Mouse (Mus musculus): ENCODE results near the gene Gm38392. TPM values are rescaled to one million over a fixed set of nuclear protein-coding genes. Genes with fewer than 3 reads are reported as not detected.
A peak's percentile ranks its signal among the peaks of the same experiment; 100 is the strongest.

Gene Gm38392
- polyA plus RNA-seq, 1 experiment from 2014 or later, result 0.55 TPM

DNA sequence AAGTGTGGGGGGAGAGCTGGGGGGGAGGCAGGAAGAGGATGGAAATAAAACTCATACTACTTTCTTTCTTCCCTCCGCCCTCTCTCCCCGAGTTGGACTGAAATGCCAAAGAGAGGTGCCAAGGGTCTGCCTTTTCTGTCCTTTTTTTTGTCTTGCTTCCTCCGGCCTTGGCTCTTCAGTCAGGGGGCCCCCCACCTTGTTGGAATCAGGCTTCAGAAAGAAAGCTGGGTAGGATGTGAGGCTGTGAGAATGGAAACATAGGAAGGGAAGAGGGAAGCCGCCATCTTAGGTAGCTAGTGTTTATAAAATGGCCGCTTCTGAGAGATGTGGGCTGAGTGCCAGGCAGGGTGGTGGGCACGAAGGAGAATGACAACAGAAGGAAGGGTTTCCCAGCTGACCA is 64.6 kb downstream of the Gm38392 start:
- no peaks in the 10 kb centered on the region for H3K4me1 ChIP-seq
- no peak overlapping the region for H3K27ac ChIP-seq
- WGBS, result 81% methylated on average over 6 of the region's 6 CpGs
- H3K27me3 ChIP-seq, result peaks cover 88% of the 10 kb centered on the region
- H3K4me3 ChIP-seq, result no peak overlapping the region
- H3K36me3 ChIP-seq, result no peaks in the 10 kb centered on the region
- ATAC-seq (ENCODE audit: insufficient number of reproducible peaks, insufficient read depth, low FRiP score, low TSS enrichment, low read depth), result no peak
- H3K4me2 ChIP-seq, result no peak overlapping the region
- no peak overlapping the region for H3K9ac ChIP-seq
- H3K9me3 ChIP-seq, result no peaks in the 10 kb centered on the region

DNA sequence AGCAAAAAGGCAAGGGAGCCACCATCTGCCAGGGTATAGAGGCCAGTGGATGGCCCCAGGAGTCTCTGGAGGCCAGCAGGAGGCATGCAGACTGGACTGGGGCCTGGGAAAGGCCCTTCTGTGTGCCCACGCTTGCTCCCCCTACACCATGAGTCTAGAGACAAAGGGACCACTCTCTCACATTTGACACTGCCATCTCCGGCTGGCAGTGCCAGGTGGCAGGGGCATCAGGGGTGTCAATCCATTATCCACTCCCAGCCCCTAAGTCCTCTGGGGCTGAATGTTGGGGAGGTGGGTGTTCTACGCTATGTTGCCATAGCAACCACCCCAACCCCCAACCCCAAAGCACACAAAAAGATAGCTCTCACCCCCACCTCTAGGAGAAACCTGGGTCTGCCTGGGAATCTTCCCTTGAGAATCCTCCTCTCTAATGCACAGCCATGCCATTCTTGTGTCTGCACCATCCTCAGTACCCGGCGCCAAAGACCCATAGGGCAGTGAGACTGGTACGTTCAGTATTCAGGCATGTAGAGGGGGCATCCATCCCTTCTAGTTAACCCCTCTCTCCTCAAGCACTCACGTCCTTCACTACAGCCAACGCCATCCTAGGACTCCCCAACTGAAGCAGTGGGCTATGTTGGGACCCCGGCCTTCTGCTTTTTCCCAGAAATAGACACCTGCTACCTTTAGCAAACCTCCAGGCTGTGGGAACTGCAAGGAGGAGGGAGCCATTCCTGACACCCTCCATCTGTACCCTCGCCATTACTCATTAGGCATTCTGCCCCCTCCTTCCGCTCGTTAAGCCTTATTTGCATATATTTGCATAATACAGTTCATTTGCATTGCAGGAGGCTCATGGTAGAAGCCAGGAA is 65.3 kb downstream of the Gm38392 start:
- Histone ChIP-seq H3K9me3 (no peaks in the 10 kb centered on the region), H3K36me3 (no peaks in the 10 kb centered on the region), H3K9ac (no peak overlapping the region), H3K4me1 (no peaks in the 10 kb centered on the region), H3K4me3 (no peak overlapping the region), H3K4me2 (no peak overlapping the region), H3K27ac (no peak overlapping the region), H3K27me3 (peaks cover 95% of the 10 kb centered on the region)
- 51% methylated on average over 12 of the region's 12 CpGs for WGBS
- ATAC-seq (ENCODE audit: insufficient number of reproducible peaks, insufficient read depth, low FRiP score, low TSS enrichment, low read depth), result no peak

DNA sequence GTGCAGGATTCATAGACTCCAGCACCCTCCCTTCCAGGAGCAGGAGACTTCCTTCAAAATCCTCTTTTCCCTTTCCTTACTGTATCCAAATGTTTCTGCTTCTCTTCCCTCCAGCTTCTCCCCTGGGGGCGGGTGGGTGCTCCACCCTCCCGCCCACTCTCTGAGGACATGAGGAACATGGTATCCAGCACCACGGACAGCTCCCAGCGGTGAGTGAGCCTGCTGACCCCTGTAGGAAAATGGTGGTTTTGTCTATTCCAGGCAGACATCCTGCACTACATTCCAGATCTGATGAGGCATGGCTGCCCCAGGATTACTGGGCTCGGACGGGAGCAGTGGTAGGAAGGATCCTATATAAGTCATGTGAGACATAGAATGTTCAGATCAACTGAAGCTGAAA is 66.2 kb downstream of the Gm38392 start:
- Histone ChIP-seq H3K4me3 (no peak overlapping the region), H3K9me3 (no peaks in the 10 kb centered on the region), H3K9ac (no peak overlapping the region), H3K4me1 (0 out of 2 replicates have a peak, but pooled peaks cover 2% of the 10 kb centered on the region), H3K36me3 (no peaks in the 10 kb centered on the region), H3K4me2 (no peak overlapping the region), H3K27ac (no peak overlapping the region), H3K27me3 (peaks cover 99% of the 10 kb centered on the region)
- WGBS, result 1% methylated on average over 6 of the region's 6 CpGs
- no peak for ATAC-seq (ENCODE audit: insufficient number of reproducible peaks, insufficient read depth, low FRiP score, low TSS enrichment, low read depth)

DNA sequence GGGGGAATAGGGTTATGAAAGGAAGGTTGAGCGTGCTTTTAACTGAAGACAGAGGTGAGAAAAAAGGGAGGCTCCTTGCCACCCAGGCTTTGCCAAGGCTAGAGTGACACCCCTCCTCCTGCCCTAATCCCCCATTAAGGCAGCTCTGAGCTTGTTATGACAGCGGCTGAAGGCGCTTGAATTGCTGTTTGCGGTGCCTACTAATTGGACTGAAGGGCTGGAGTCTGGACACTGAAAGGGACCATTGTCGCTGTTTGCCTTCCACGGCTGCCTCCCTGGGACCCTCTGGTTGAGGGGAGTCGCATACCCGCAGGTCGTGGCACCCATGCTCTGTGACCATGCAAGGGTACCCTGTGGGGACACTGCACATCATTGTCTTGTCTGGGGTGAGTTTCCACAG is 67.1 kb downstream of the Gm38392 start:
- no peak for ATAC-seq (ENCODE audit: insufficient number of reproducible peaks, insufficient read depth, low FRiP score, low TSS enrichment, low read depth)
- peaks cover 11% of the 10 kb centered on the region for H3K4me1 ChIP-seq
- peaks cover 99% of the 10 kb centered on the region for H3K27me3 ChIP-seq
- WGBS, result 7% methylated on average over 9 of the region's 9 CpGs
- no peak overlapping the region for H3K4me3 ChIP-seq
- no peaks in the 10 kb centered on the region for H3K9me3 ChIP-seq
- no peak overlapping the region for H3K4me2 ChIP-seq
- no peaks in the 10 kb centered on the region for H3K36me3 ChIP-seq
- no peak overlapping the region for H3K9ac ChIP-seq
- no peak overlapping the region for H3K27ac ChIP-seq

DNA sequence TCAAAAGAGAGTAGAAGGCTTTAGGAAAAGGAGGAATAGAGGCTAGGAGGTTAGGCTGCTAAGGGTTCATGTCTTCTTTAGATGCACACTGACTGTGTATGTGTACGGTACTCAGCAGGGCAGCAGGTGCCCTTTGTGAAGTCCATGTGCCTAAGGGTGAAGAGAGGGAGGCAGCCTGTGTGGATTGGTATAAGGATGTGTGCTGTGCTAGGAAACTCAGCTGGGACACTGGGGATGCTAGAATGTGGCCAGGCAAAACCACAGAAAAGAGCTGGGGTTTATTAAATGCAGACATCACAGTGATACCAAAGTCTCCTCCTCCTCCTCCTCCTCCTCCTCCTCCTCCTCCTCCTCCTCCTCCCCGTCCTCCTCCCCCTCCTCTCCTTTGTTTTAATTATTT is 69.3 kb downstream of the Gm38392 start:
- WGBS, result 20% methylated on average over 2 of the region's 2 CpGs
- H3K4me1 ChIP-seq, result peaks cover 19% of the 10 kb centered on the region
- ATAC-seq (ENCODE audit: insufficient number of reproducible peaks, insufficient read depth, low FRiP score, low TSS enrichment, low read depth), result no peak
- no peak overlapping the region for H3K4me2 ChIP-seq
- no peaks in the 10 kb centered on the region for H3K9me3 ChIP-seq
- H3K9ac ChIP-seq, result no peak overlapping the region
- peaks cover 100% of the 10 kb centered on the region for H3K27me3 ChIP-seq
- H3K36me3 ChIP-seq, result no peaks in the 10 kb centered on the region
- no peak overlapping the region for H3K27ac ChIP-seq
- no peak overlapping the region for H3K4me3 ChIP-seq

DNA sequence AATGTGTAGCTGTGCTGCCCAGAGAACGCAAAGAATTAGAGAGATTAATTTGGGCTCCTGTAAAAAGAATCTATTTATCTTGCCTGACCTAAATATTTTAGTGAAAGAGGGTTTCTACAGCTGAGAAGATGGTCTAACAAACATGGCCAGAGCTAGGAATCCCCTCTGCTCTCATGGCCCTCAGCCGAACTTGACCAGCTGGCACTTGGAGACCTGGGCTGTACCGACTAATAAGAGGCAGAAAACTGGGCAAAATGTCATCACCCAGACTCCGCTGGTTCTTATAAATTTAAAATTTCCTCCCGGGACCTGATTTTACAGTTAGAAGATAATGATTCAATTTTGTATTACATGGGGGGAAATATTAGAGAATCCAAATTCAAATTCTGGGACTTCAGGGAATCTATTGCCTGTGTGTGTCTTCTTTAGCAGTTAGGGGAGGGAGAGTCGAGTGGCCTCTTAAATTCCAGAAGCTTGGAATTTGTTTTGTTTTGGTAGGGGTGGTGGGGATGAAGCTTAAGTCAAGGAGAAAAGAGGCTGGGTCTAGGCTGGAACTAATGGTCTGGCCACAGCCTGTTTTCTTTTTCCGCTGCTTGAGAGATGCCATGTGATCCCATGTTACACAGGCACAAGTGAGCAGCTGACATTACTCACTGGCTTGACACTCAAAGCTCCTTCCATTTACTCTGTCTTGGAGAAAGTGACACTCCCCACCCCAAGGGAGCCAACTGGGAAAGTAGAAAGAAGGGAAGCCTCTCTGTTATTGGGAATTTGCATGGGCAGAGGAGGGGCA is 70.3 kb downstream of the Gm38392 start:
- Histone ChIP-seq H3K9ac (no peak overlapping the region), H3K36me3 (no peaks in the 10 kb centered on the region), H3K4me1 (peaks cover 19% of the 10 kb centered on the region), H3K27ac (no peak overlapping the region), H3K9me3 (no peaks in the 10 kb centered on the region), H3K27me3 (peaks cover 100% of the 10 kb centered on the region), H3K4me3 (no peak overlapping the region), H3K4me2 (no peak overlapping the region)
- WGBS, result 8% methylated on average over 7 of the region's 7 CpGs
- ATAC-seq (ENCODE audit: insufficient number of reproducible peaks, insufficient read depth, low FRiP score, low TSS enrichment, low read depth), result no peak

DNA sequence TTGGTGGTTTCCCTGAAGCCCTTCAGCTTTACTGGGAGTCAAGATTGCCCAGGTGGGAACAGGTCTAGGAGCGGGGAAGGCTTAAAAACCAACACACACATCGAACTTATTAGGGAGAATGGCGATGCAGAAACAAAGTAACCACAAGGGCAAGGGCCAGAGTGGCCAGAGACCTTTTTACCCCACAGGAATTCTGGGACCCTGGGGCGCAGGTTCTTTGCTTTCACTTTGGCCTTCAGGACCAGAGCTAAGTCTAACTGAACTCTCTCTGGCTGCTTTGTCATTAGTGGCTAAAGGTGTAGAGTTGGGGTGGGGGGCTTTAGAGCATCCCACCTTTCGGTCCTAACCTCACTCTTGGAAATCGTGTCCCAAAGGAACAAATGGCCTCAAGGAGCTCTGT is 70.9 kb downstream of the Gm38392 start:
- ATAC-seq (ENCODE audit: insufficient number of reproducible peaks, insufficient read depth, low FRiP score, low TSS enrichment, low read depth), result no peak
- Histone ChIP-seq H3K9me3 (no peaks in the 10 kb centered on the region), H3K27me3 (peaks cover 100% of the 10 kb centered on the region), H3K4me3 (peak overlapping the region; percentile 25; the same call in 1 of the 2 replicates), H3K27ac (no peak overlapping the region), H3K4me2 (0 out of 2 replicates have a peak overlapping the region, but pooled peaks have one; percentile 41), H3K9ac (no peak overlapping the region), H3K4me1 (peaks cover 19% of the 10 kb centered on the region), H3K36me3 (no peaks in the 10 kb centered on the region)
- 2% methylated on average over 6 of the region's 6 CpGs for WGBS

DNA sequence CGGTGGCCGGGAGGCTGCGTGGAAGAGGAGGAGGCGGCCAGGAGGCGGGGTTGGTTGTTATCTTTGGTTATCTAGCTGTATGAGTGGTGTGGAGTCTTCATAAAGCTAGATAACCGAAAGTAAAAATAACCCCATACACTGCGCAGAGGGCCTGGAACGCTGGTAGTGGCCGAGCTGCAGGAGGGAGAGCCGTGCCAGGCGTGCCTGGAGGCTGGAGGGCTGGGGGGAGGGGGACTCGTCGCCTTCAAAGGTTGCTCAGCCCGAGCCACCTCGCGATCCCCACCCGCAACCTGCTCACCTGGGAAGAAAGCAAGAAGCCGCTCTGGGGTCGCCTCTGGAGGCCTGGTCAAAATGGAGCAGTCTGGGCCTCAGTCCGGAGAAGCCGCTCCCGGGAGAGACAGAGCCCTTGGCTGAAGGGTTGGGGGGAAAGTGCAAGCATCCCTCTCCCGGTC is 71.4 kb downstream of the Gm38392 start:
- Histone ChIP-seq H3K4me3 (peak overlapping the region; percentile 25), H3K9me3 (no peaks in the 10 kb centered on the region), H3K27me3 (peaks cover 100% of the 10 kb centered on the region), H3K4me1 (peaks cover 19% of the 10 kb centered on the region), H3K36me3 (no peaks in the 10 kb centered on the region), H3K27ac (no peak overlapping the region), H3K9ac (0 out of 2 replicates have a peak overlapping the region, but pooled peaks have one; percentile 32), H3K4me2 (peak overlapping the region; percentile 41)
- under 1% methylated on average over 23 of the region's 23 CpGs for WGBS
- ATAC-seq (ENCODE audit: insufficient number of reproducible peaks, insufficient read depth, low FRiP score, low TSS enrichment, low read depth), result no peak

DNA sequence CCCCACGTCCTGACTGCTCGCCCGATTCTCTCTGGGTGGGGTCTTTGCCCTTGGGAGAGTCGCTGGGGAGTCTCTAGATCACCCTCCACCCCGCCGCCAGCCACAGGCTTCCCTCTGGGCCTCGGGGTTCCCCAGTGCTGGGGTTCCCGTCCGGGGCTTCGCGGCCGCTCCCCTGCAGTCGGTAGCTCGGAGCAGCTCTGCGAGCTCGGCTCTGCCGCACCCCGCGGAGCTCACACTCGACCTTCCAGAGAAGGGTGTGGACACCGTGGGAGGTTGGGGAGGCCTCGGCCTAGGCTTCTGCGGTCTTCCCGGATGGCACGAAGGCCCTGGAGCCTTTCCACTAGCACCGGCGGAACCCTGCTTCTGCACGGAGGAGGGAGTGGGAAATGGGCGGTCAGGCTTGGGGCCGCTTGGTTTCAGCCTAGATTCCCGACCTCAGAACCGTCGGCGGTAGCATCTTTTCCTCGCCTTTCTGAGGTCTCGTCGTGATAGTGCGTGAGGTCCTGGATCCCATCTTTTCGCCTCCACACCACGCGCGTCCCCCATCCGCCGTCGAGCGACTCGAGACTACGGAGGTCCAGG is 71.9 kb downstream of the Gm38392 start:
- no peaks in the 10 kb centered on the region for H3K36me3 ChIP-seq
- H3K4me3 ChIP-seq, result peak overlapping the region; percentile 25
- H3K27ac ChIP-seq, result no peak overlapping the region
- no peaks in the 10 kb centered on the region for H3K9me3 ChIP-seq
- peak overlapping the region; percentile 41 for H3K4me2 ChIP-seq
- H3K4me1 ChIP-seq, result peaks cover 19% of the 10 kb centered on the region
- 0 out of 2 replicates have a peak overlapping the region, but pooled peaks have one; percentile 32 for H3K9ac ChIP-seq
- under 1% methylated on average over 48 of the region's 48 CpGs for WGBS
- peaks cover 100% of the 10 kb centered on the region for H3K27me3 ChIP-seq
- ATAC-seq (ENCODE audit: insufficient number of reproducible peaks, insufficient read depth, low FRiP score, low TSS enrichment, low read depth), result 0 out of 2 replicates have a peak, but pooled peaks have one; percentile 26

DNA sequence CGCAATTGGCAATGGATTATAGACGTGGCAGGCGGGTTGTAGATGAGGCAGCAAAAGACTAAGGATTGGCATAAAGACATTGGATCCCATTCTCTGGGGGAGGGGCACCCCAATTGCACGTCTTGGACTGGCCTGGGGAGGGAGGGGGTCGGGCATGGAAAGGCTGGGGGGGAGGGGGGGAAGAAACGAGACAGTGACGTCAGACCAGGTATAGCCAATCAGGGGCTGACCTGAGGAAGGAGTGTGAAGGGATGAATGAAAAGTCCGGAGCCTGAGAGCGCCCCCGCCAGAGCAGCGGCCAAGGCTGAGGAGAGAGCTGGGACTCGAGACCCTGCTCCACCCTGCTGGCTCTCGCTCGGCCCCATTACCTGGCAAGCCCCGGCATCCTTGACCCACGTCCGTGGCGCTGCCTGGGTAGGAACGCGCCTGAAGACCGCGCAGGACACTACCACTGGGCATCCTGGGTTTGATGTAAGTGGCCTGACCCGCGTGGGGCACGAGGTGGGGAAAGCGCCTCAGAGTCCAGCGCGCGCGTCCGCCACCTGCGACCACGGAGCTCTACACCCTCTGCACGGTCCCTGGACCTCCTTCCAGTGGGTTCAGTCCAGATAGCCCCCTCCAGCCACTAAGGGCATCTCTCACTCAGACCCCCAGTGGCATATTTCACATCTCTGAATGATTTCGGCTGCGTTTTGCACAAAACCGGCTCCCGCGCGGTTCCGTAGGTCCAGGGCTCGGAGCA is 72.6 kb downstream of the Gm38392 start:
- peaks cover 100% of the 10 kb centered on the region for H3K27me3 ChIP-seq
- no peak overlapping the region for H3K9ac ChIP-seq
- peaks cover 19% of the 10 kb centered on the region for H3K4me1 ChIP-seq
- peak overlapping the region; percentile 41 for H3K4me2 ChIP-seq
- 1% methylated on average over 42 of the region's 42 CpGs for WGBS
- H3K36me3 ChIP-seq, result no peaks in the 10 kb centered on the region
- ATAC-seq (ENCODE audit: insufficient number of reproducible peaks, insufficient read depth, low FRiP score, low TSS enrichment, low read depth), result no peak
- no peak overlapping the region for H3K27ac ChIP-seq
- H3K9me3 ChIP-seq, result no peaks in the 10 kb centered on the region
- peak overlapping the region; percentile 25 for H3K4me3 ChIP-seq

DNA sequence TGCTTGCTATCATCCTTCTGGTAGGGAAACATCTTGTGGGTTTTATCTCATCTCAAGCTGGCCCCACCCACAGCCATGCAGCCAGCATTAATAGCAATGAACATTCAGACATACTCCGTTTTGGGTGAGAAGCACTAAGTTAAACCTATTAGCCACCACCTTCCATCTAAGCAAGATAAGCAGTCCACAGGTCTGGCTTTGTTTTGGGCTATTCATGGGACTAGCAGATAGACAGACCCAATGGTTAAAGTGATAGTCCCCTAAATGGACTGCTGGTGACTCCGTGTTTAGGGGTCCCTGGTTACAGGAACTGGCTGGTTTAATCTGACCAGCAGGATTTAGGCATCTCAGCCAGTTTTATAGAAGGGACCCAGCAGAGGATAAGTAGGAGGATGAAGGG is 74.0 kb downstream of the Gm38392 start:
- Histone ChIP-seq H3K36me3 (no peaks in the 10 kb centered on the region), H3K4me2 (no peak overlapping the region), H3K27ac (no peak overlapping the region), H3K9ac (no peak overlapping the region), H3K9me3 (no peaks in the 10 kb centered on the region), H3K27me3 (peaks cover 100% of the 10 kb centered on the region), H3K4me3 (no peak overlapping the region), H3K4me1 (peaks cover 19% of the 10 kb centered on the region)
- no peak for ATAC-seq (ENCODE audit: insufficient number of reproducible peaks, insufficient read depth, low FRiP score, low TSS enrichment, low read depth)
- WGBS, result 4% methylated on average over 2 of the region's 2 CpGs

Measured in embryonic facial prominence, embryonic 13.5 days (tissue).